Mouse (Mus musculus) hematopoietic multipotent progenitor cell, adult 10-12 weeks (in vitro differentiated cells): ENCODE measurements around the gene Serpine2. TPM values are rescaled to one million over a fixed set of nuclear protein-coding genes. Genes with fewer than 3 reads are reported as not detected.

Source experiments
- polyA plus RNA-seq: library from polyadenylated mRNA; stranded (reverse); fragments of >175 nt; gene quantifications from 2 replicates; pipeline ENCODE4 v1.2.3, GENCODE M21; 2012; ENCODE audit warnings: low replicate concordance

Serpine2 gene
- polyA plus RNA-seq: 0.80 and 1.1 TPM in 2 replicates

GRCm38 (mm10) chr1:79861130-79861942 is at the start of gene Serpine2:
TSS of gene Serpine2 (minus strand) at chr1:79861180.

GRCm38 (mm10) chr1:79775927-79776458 is 85.0 kb downstream of the Serpine2 start, which contains the start of the genes Mrpl44 and Wdfy1:
TSS of gene Mrpl44 (plus strand) at chr1:79776018.
TSS of gene Wdfy1 (minus strand) at chr1:79776143.

Other genes starting within 250 kb of the Serpine2 start
- gene Ap1s3, start 189.2 kb downstream of the Serpine2 start, polyA plus RNA-seq: 10.2 and 44.4 TPM in 2 replicates
- 14.7 and 18.2 TPM in 2 replicates for gene Mrpl44, start 85.2 kb downstream of the Serpine2 start, polyA plus RNA-seq
- gene Wdfy1, start 85.0 kb downstream of the Serpine2 start, polyA plus RNA-seq: 62.2 and 114 TPM in 2 replicates